Mouse (Mus musculus) gastrocnemius, postnatal 4 days (tissue): ENCODE data around the gene Med21. TPM values are rescaled to one million over a fixed set of nuclear protein-coding genes. Genes with fewer than 3 reads are reported as not detected.

Experiments used
- DNase-seq, 2 experiments: peaks; one replicate each; pipeline ENCODE4 v3.0.0; 2021 to 2022; ENCODE audit warnings: low spot score in 2 of 2, mixed read lengths in 2 of 2
- total RNA-seq, 2 experiments: library from RNA; stranded (reverse); gene quantifications; 2 replicates each; pipeline ENCODE4 v1.2.3; 2021

The Med21 gene
- total RNA-seq, 2 experiments from 2014 or later, result 50.4 to 53.9 TPM

DNA sequence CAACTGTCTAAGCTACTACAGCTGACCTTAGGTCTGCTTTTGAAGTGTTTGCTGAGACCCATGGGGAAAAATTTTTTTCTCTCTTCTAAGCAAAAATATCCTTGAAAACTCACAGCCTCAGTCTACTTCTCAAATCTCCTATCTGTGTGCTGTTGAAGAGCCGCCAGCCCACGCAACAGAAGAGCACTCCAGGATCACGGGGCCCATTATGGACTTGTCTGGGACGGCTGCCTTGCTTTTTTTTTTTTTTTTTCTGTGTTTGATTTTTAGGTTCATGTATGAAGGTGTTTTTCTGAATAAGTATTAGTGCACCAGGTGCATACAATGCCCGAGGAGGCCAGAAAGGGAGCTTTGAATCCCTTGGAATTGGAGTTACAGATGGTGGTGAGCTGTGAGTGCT, 5.9 kb upstream of the Med21 start:
- DNase-seq, result no peak

DNA sequence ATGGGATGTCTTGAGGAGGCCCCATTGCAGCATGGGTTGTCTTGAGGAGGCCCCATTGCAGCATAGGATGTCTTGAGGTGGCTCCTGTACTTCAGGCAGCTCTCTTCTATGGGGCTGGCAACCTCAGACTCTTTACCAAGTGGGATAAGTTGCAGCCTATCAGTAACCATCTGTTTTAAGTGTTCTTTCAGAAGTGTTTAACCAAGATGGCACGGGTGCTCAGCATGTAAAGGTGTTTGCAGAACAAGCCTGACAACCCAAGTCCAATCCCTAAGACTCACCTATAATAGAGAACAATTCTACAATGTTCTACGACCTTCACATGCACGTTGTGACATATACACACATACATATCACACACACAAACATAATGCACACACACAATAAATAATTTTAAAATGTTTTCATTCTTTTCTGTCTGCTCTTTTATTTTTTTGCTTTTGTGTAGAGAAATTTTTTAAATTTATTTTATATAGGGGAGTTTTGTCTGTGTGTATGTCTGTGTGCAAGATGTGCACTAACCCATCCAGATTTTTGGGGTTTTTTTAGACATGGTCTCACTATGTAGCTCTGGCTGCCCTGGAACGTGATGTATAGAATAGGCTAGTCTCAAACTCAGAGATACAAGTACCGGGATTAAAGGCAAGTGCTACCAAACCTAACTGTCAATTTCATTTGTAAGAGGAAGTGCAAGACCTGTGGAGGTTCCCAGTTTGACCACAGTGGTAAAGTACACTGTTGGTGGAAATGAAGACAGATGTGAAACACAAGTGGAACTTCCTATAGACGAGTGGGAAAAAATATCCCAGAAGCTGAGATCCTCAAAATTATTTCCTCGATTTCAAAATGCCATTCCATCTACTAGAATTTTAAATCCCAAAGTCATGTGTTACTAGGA, 2.0 kb upstream of the Med21 start:
- DNase-seq, result no peak

GRCm38 (mm10) chr6:146640991-146641390, 1.4 kb upstream of the Med21 start:
- no peak for DNase-seq

DNA sequence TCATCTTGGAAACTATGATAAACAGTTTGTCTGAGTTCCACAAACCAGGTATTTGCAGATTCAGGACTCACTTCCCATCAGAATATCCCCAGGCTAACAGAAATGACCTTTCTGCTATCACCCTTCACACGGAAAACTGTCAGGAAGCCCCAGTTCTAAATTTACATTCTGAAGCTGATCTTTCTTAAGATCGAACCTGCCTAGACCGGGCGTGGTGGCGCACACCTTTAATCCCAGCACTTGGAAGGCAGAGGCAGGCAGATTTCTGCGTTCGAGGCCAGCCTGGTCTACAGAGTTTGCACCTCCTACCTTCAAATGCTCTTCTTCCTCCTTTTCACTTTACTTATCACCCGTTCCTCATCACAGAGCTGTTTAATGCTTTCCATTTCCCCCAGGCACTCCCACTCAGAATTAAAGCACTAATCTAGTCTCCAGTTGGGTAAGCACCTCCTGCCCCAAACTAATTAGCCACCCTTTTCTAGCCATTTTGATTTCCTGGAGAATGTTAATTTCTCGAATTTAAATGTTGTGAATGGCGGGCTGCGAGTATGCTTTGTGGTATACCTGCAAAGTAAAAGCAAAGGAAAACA, 631 bp upstream of the Med21 start:
- no peak for DNase-seq

DNA sequence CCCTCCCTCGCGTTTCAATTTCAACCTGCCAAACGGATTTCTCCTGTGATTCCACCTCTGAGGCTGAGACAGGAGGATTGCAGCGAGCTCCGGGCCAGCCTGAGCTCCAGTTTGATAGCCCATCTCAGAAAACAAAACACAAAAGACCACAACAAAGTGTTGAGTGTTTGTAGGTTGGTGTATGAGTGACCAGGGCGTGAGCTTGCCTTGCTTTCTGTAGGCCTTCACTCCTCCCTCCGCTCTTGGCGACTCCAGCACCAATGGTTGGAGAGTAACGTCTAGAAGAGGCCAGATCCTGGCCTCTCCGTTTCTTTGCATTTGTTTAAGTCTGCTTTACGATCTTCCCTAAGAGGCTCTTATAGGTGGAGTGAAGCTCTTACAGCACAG, 830 bp downstream of the Med21 start:
- no peak for DNase-seq

GRCm38 (mm10) chr6:146650013-146650412, 7.7 kb downstream of the Med21 start:
- no peak for DNase-seq

- DNase-seq, result no peak
Observed at GRCm38 (mm10) chr6:146651431-146651830, 9.1 kb downstream of the Med21 start.

GRCm38 (mm10) chr6:146653197-146653596, 10.8 kb downstream of the Med21 start:
- no peak for DNase-seq

DNA sequence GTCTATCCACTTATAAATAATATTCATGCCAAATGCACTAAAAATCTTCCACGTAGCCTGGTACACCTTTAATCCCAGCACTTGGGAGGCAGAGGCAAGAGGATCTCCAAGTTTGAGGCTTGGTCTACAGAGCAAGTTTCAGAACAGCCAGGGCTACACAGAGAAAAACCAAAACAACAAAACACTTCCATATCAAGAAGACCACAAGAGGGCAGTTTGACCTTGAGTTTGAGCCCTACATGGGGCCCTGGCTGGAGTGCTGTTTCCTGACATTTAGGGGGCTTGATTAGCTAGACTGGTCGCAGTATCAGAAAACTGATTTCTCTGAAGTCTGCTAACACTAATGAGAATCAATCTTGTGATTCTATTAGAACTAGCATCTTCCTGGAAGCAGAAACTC, 18.2 kb downstream of the Med21 start:
- DNase-seq, result no peak

DNA sequence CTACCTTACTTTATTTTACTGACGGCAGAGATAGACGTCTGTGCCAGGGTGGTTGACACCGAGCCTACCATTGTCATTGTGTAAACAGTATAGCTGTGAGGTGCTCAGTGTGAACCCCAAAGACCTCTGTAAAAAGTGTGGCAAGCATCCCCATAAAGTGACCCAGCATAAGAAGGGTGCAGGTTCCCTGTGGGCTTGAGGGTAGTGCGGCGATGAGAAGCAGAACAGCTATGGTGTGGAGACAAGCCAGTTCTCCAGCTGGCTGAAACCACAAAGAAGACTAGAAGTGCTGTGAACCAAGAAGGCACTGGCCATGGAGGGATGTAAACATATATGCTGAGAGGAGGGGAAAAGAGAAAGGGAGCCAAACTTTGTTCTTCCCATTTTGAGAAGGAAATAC, 19.3 kb downstream of the Med21 start:
- DNase-seq, result no peak

DNA sequence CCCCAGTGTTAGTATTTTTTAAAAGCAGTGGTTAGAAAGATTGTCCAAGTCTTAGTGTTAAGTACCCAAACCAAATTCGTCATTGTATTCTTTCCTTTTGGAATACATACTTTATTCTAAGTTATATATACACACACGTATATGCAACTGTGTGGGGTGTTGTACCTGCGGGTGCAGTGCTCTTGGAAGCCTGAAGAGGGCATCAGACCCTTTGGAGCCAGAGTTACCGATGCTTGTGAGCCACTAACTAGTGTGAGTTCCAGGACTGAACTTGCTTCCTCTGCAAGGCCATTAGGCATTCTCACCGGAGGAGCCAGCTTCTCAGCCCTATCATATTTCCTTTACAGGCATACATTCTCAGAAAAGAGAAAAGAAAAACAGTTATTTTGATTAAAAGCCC, 20.3 kb downstream of the Med21 start:
- DNase-seq, result peak in 1 of 2 experiments; percentile 30

- DNase-seq, result no peak
Observed at GRCm38 (mm10) chr6:146664116-146664515, 21.8 kb downstream of the Med21 start.

DNA sequence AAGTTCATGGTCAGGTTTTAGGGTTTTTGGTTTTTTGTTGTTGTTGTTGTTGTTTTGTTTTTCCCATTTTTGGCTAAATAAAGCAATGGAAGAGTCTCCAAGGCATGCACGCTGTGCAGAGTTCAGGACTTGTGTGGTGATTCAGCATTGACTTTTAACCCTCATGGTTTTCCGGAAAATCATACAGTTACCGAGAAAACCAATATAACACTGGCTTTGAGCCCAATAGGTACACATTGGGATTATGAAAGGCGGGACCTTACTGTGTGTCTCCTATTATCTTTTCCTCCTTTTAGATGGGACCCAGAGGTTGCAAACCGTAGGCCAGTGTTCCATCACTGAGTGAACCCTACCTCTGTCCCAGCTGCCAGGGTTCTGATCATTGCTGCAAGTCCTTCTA, 22.6 kb downstream of the Med21 start:
- DNase-seq, result no peak

DNA sequence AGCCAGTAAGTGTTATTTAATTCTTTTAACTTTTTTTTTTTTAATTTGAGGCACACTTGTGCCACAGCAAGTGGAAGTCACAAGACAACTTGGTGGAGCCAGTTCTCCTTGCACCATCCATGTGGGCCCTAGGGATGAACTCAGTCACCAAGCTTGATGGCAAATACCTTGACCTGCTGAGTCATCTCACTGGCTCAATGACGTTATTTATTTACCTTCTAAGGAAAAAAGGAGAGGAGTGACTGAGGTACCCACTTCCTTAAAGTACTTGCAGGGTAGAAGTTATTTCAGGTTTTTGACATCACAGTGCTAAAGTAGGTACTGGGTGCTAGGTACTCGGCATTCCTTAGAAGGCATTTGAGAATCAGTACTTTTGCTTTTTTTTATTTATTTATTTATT, 23.1 kb downstream of the Med21 start:
- no peak for DNase-seq

GRCm38 (mm10) chr6:146666811-146667210, 24.5 kb downstream of the Med21 start:
- no peak for DNase-seq

DNA sequence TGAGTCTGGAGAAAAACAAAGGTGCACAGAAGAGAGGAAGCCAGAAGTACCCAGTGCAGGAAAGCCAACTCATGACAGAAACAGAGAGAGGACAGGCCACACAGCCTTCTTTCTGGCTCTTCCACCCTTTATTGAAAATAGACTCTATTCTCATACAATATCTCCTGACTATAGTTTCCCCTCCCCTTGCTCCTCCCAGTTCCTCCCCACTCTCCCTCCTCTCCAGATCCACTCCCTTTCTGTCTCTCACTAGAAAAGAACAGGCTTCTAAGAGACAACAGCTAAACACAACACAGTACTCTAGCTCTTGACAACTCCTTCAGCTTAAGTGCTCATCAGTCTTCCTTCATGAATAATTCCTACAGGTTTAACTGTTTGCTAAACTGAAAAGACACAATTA, 26.3 kb downstream of the Med21 start:
- DNase-seq, result no peak

DNA sequence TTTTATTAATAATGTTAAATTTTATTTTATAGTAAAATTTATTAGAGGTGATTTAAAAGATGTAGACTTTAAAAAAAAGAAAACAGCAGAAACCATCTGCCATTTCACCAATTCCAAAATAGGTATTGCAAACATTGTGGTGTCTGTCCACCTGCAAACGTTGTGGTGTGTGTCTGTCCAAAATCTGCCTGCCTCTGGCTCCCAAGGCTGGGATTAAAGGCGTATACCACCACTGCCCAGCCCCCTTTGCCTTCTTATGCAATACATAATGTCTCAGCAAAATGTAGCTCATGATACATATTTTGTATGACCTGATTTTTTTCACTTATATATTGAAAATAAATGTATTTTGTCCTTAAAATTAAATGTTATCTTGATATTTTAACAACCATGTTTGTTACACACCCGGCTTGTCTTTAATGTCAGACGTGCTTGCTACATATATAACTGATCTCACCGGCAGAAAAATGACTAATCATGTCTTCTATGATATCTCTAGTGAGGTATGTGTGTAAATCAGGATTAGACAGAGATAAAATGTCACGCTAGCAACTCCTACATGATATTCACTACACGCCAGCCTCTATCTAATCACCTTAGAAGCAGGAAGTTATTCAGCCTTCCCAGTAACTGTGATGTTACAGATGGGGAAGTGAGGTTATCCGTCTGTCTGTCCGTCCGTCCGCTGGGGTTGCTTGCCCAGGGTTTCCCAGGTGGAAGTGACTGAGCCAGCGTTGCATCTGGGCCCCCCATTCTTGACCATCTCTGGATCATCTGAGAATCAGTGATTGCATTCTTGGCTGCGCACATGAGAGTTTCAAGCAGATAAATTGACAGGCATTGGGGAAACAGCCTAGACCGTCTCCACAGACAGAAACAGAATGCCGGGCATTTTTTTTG, 28.9 kb downstream of the Med21 start:
- no peak for DNase-seq

- no peak for DNase-seq
Observed at GRCm38 (mm10) chr6:146672106-146672505, 29.8 kb downstream of the Med21 start.

GRCm38 (mm10) chr6:146673696-146674095, 31.3 kb downstream of the Med21 start:
- DNase-seq, result no peak

- DNase-seq, result no peak
Observed at GRCm38 (mm10) chr6:146674420-146674819, 32.1 kb downstream of the Med21 start.

DNA sequence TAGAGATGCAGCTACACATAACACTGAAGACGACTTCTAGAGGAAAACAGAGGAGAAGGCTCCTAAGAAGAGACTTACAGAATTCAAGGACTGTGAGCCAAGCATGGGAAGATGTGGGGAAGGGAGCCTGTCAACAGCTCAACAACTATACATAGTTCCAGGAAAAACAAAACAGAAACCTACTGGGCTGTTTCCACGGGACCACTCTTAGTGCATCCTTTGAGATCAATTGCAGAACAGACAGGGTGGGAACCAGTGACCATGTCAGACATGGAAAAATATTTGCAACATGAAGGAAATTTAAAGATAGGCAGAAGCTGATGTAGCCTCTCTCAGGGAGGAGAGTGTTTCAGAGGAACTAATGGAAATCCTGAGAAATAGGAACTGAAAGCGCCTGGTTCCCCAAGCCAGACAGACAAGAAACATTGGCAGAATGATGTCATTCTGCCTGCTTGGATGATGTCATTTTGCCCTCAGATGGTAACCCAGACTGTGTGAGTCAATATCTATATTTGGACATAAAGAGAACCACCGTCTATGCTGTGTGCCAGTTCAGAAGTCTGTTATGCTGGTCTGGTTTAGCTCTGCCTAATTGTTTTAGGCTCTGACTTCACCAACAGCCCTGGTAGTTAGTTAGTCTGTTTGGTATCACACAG, 32.7 kb downstream of the Med21 start:
- DNase-seq, result no peak
